Mouse (Mus musculus) kidney, embryonic 16.5 days (tissue): ENCODE measurements around the gene Gcc1. TPM values are rescaled to one million over a fixed set of nuclear protein-coding genes. Genes with fewer than 3 reads are reported as not detected.

ENCODE experiments used
- ATAC-seq: fragments of 200-750 bp; cut with Nextera tagmentation; 2 replicates; pipeline ENCODE4 v1.8.0; 2017; ENCODE audit warnings: moderate TSS enrichment; ENCODE audit not compliant: low FRiP score, low TSS enrichment
- H3K27ac ChIP-seq: fragments of 300-500 bp; sonication (generic); 2 replicates; pipeline ENCODE4 v1.5.1; 2014; ENCODE audit warnings: low read length
- H3K27me3 ChIP-seq: fragments of 300-500 bp; sonication (generic); 2 replicates; pipeline ENCODE4 v1.6.1; 2014; ENCODE audit warnings: low read length, control low read depth, mixed read lengths; ENCODE audit not compliant: insufficient read depth
- H3K36me3 ChIP-seq: fragments of 300-500 bp; sonication (generic); 2 replicates; pipeline ENCODE4 v1.6.1; 2014; ENCODE audit warnings: low read length, control low read depth, mixed read lengths; ENCODE audit not compliant: insufficient read depth
- H3K4me1 ChIP-seq: fragments of 300-500 bp; sonication (generic); 2 replicates; pipeline ENCODE4 v1.6.1; 2014; ENCODE audit warnings: low read length, control low read depth, mixed read lengths; ENCODE audit not compliant: insufficient read depth
- H3K4me2 ChIP-seq: fragments of 300-500 bp; sonication (generic); replicated peaks from 2 replicates; pipeline ENCODE4 v1.6.1; 2014; ENCODE audit warnings: low read depth, low read length
- H3K4me3 ChIP-seq: fragments of 300-500 bp; sonication (generic); 2 replicates; pipeline ENCODE4 v1.5.1; 2014; ENCODE audit warnings: mild to moderate bottlenecking, low read length
- H3K9ac ChIP-seq: fragments of 300-500 bp; sonication (generic); replicated peaks from 2 replicates; pipeline ENCODE4 v1.6.1; 2014; ENCODE audit warnings: low read length
- H3K9me3 ChIP-seq: fragments of 300-500 bp; sonication (generic); 2 replicates; pipeline ENCODE4 v1.6.1; 2016; ENCODE audit warnings: low read length, control low read depth
- WGBS: fragments of 180-500 bp; shearing (Covaris S2); extraction: QIAGEN DNeasy Blood & Tissue Kit; methylation state at CpG from one replicate; pipeline ENCODE4 v1.1.7; 2014; 5-methylcytosine and 5-hydroxymethylcytosine counted together
- polyA plus RNA-seq: library from polyadenylated mRNA; unstranded; fragments of >200 nt; fragmentation: Nextera tagmentation; extraction: Ambion mirVana; gene quantifications from 2 replicates; pipeline ENCODE4 v1.2.1, GENCODE M21; 2015

The Gcc1 gene
- polyA plus RNA-seq, 1 experiment from 2014 or later = 11.5 TPM

- Histone ChIP-seq H3K9me3 (peaks cover 14% of the 10 kb centered on the region), H3K27me3 (peaks cover 31% of the 10 kb centered on the region), H3K4me2 (no peak overlapping the region), H3K9ac (no peak overlapping the region), H3K4me1 (peaks cover 5% of the 10 kb centered on the region), H3K27ac (no peak overlapping the region), H3K4me3 (no peak overlapping the region), H3K36me3 (no peaks in the 10 kb centered on the region)
- no peak for ATAC-seq
- 92% methylated on average over 4 of the region's 4 CpGs for WGBS
Measured at GRCm38 (mm10) chr6:28399791-28400190, 28.4 kb downstream of the Gcc1 start.

- no peaks in the 10 kb centered on the region for H3K36me3 ChIP-seq
- H3K27me3 ChIP-seq = peaks cover 31% of the 10 kb centered on the region
- peaks cover 10% of the 10 kb centered on the region for H3K9me3 ChIP-seq
- 81% methylated on average over 3 of the region's 3 CpGs for WGBS
- no peak overlapping the region for H3K4me3 ChIP-seq
- H3K9ac ChIP-seq = no peak overlapping the region
- peaks cover 5% of the 10 kb centered on the region for H3K4me1 ChIP-seq
- no peak overlapping the region for H3K27ac ChIP-seq
- no peak overlapping the region for H3K4me2 ChIP-seq
- ATAC-seq = no peak
Measured at GRCm38 (mm10) chr6:28398726-28399125, 29.5 kb downstream of the Gcc1 start.

GRCm38 (mm10) chr6:28397681-28398203 is 30.4 kb downstream of the Gcc1 start, which contains the start of gene Zfp800:
Zfp800 (minus strand) TSS chr6:28398005.
- Histone ChIP-seq H3K4me2 (peak within 1 kb of the TSS; percentile 88), H3K4me1 (peaks cover 5% of the 10 kb centered on the region), H3K27ac (no peak within 1 kb of the TSS), H3K4me3 (peak within 1 kb of the TSS; percentile 54), H3K36me3 (no peaks in the 10 kb centered on the region), H3K27me3 (peaks cover 31% of the 10 kb centered on the region), H3K9me3 (peaks cover 10% of the 10 kb centered on the region), H3K9ac (peak within 1 kb of the TSS; percentile 56)
- peak; percentile 47; the same call in 1 of the 2 replicates for ATAC-seq
- WGBS = 3% methylated on average over 33 of the region's 33 CpGs

GRCm38 (mm10) chr6:28396853-28397457 is 31.2 kb downstream of the Gcc1 start:
- 2% methylated on average over 19 of the region's 19 CpGs for WGBS
- Histone ChIP-seq H3K9me3 (peaks cover 10% of the 10 kb centered on the region), H3K4me3 (peak overlapping the region; percentile 54), H3K4me1 (peaks cover 5% of the 10 kb centered on the region), H3K4me2 (peak overlapping the region; percentile 88), H3K36me3 (no peaks in the 10 kb centered on the region), H3K9ac (0 out of 2 replicates have a peak overlapping the region, but pooled peaks have one; percentile 19), H3K27me3 (peaks cover 31% of the 10 kb centered on the region), H3K27ac (no peak overlapping the region)
- no peak for ATAC-seq

- WGBS = 32% methylated on average over 15 of the region's 15 CpGs
- Histone ChIP-seq H3K4me3 (peak overlapping the region; percentile 54; the same call in 1 of the 2 replicates), H3K4me1 (peaks cover 5% of the 10 kb centered on the region), H3K9me3 (peaks cover 10% of the 10 kb centered on the region), H3K4me2 (peak overlapping the region; percentile 88; the same call in 1 of the 2 replicates), H3K9ac (no peak overlapping the region), H3K27ac (no peak overlapping the region), H3K27me3 (peaks cover 31% of the 10 kb centered on the region), H3K36me3 (no peaks in the 10 kb centered on the region)
- no peak for ATAC-seq
Measured at GRCm38 (mm10) chr6:28396051-28396852, 31.9 kb downstream of the Gcc1 start.

GRCm38 (mm10) chr6:28389038-28389437 is 39.2 kb downstream of the Gcc1 start:
- ATAC-seq = no peak
- no peak overlapping the region for H3K4me2 ChIP-seq
- H3K9me3 ChIP-seq = no peaks in the 10 kb centered on the region
- no peaks in the 10 kb centered on the region for H3K27me3 ChIP-seq
- H3K36me3 ChIP-seq = no peaks in the 10 kb centered on the region
- H3K9ac ChIP-seq = no peak overlapping the region
- no peaks in the 10 kb centered on the region for H3K4me1 ChIP-seq
- no peak overlapping the region for H3K4me3 ChIP-seq
- no peak overlapping the region for H3K27ac ChIP-seq
- 88% methylated on average over 3 of the region's 3 CpGs for WGBS

GRCm38 (mm10) chr6:28385169-28385568 is 43.0 kb downstream of the Gcc1 start:
- ATAC-seq = no peak
- H3K27me3 ChIP-seq = no peaks in the 10 kb centered on the region
- no peaks in the 10 kb centered on the region for H3K4me1 ChIP-seq
- H3K4me3 ChIP-seq = no peak overlapping the region
- no peak overlapping the region for H3K9ac ChIP-seq
- no peaks in the 10 kb centered on the region for H3K9me3 ChIP-seq
- H3K27ac ChIP-seq = no peak overlapping the region
- WGBS = 65% methylated on average over 3 of the region's 3 CpGs
- no peak overlapping the region for H3K4me2 ChIP-seq
- H3K36me3 ChIP-seq = no peaks in the 10 kb centered on the region

- H3K27ac ChIP-seq = no peak overlapping the region
- WGBS = 43% methylated on average over 4 of the region's 4 CpGs
Measured at GRCm38 (mm10) chr6:28381983-28382382, 46.2 kb downstream of the Gcc1 start.

GRCm38 (mm10) chr6:28369966-28370683 is 58.1 kb downstream of the Gcc1 start:
- no peaks in the 10 kb centered on the region for H3K27me3 ChIP-seq
- H3K9ac ChIP-seq = no peak overlapping the region
- H3K36me3 ChIP-seq = no peaks in the 10 kb centered on the region
- no peak overlapping the region for H3K4me2 ChIP-seq
- no peak overlapping the region for H3K4me3 ChIP-seq
- no peak for ATAC-seq
- no peaks in the 10 kb centered on the region for H3K4me1 ChIP-seq
- 74% methylated on average over 6 of the region's 6 CpGs for WGBS
- H3K9me3 ChIP-seq = no peaks in the 10 kb centered on the region
- H3K27ac ChIP-seq = no peak overlapping the region

More at GRCm38 (mm10) chr6:28381983-28382382, 46.2 kb downstream of the Gcc1 start:
- Histone ChIP-seq H3K27me3 (no peaks in the 10 kb centered on the region), H3K9me3 (no peaks in the 10 kb centered on the region), H3K4me2 (no peak overlapping the region), H3K9ac (no peak overlapping the region), H3K36me3 (no peaks in the 10 kb centered on the region), H3K4me3 (no peak overlapping the region), H3K4me1 (no peaks in the 10 kb centered on the region)
- no peak for ATAC-seq
